Mouse (Mus musculus): ENCODE data around the gene Mrc2. TPM values are rescaled to one million over a fixed set of nuclear protein-coding genes. Genes with fewer than 3 reads are reported as not detected.

The Mrc2 gene
- 8.7 and 8.8 TPM in 2 replicates for polyA plus RNA-seq (2014; fragmentation: Nextera tagmentation; extraction: Ambion mirVana)

GRCm38 (mm10) chr11:105292124-105293071 lies at the start of gene Mrc2:
Gene Mrc2, plus strand, starts transcription at chr11:105292643.
- ATAC-seq (replicated peaks; ENCODE audit: low FRiP score, low TSS enrichment, low read depth) (peak; percentile 80), DNase-seq (ENCODE audit: low spot score) (peak; percentile 87)
- Histone ChIP-seq H3K36me3 (ENCODE audit: control insufficient read depth, insufficient read depth, low read length) (no peaks in the 10 kb centered on the region), H3K27me3 (replicated peaks; ENCODE audit: control insufficient read depth, insufficient read depth, low read length) (no peaks in the 10 kb centered on the region), H3K4me3 (ENCODE audit: low read depth, low read length) (peak within 1 kb of the TSS; percentile 69), H3K4me1 (replicated peaks; ENCODE audit: control insufficient read depth, insufficient read depth, low read length) (peaks cover 26% of the 10 kb centered on the region), H3K4me2 (ENCODE audit: low read length) (peak within 1 kb of the TSS; percentile 71), H3K9me3 (ENCODE audit: control insufficient read depth, low read length) (no peaks in the 10 kb centered on the region), H3K27ac (ENCODE audit: low read depth) (peak within 1 kb of the TSS; percentile 94), H3K9ac (ENCODE audit: low read length) (peak within 1 kb of the TSS; percentile 79)
- WGBS = 1% methylated on average over 64 of the region's 75 CpGs

GRCm38 (mm10) chr11:105246369-105246768 lies 46.1 kb upstream of the Mrc2 start:
- WGBS = 52% methylated on average over 1 of the region's 1 CpGs
- Histone ChIP-seq H3K9ac (ENCODE audit: low read length) (no peak overlapping the region), H3K27ac (ENCODE audit: low read depth) (no peak overlapping the region), H3K36me3 (ENCODE audit: control insufficient read depth, insufficient read depth, low read length) (peaks cover 85% of the 10 kb centered on the region), H3K4me1 (replicated peaks; ENCODE audit: control insufficient read depth, insufficient read depth, low read length) (no peaks in the 10 kb centered on the region), H3K4me2 (ENCODE audit: low read length) (no peak overlapping the region), H3K27me3 (replicated peaks; ENCODE audit: control insufficient read depth, insufficient read depth, low read length) (no peaks in the 10 kb centered on the region), H3K4me3 (ENCODE audit: low read depth, low read length) (no peak overlapping the region), H3K9me3 (ENCODE audit: control insufficient read depth, low read length) (no peaks in the 10 kb centered on the region)
- no peak for DNase-seq (ENCODE audit: low spot score)
- ATAC-seq (replicated peaks; ENCODE audit: low FRiP score, low TSS enrichment, low read depth) = no peak

- DNase-seq (ENCODE audit: low spot score) (no peak), ATAC-seq (replicated peaks; ENCODE audit: low FRiP score, low TSS enrichment, low read depth) (no peak)
- Histone ChIP-seq H3K27ac (ENCODE audit: low read depth) (no peak overlapping the region), H3K9me3 (ENCODE audit: control insufficient read depth, low read length) (no peaks in the 10 kb centered on the region), H3K4me3 (ENCODE audit: low read depth, low read length) (no peak overlapping the region), H3K27me3 (replicated peaks; ENCODE audit: control insufficient read depth, insufficient read depth, low read length) (no peaks in the 10 kb centered on the region), H3K4me2 (ENCODE audit: low read length) (no peak overlapping the region), H3K4me1 (replicated peaks; ENCODE audit: control insufficient read depth, insufficient read depth, low read length) (no peaks in the 10 kb centered on the region), H3K36me3 (ENCODE audit: control insufficient read depth, insufficient read depth, low read length) (peaks cover 83% of the 10 kb centered on the region), H3K9ac (ENCODE audit: low read length) (no peak overlapping the region)
- WGBS = 86% methylated on average over 6 of the region's 6 CpGs
Measured at GRCm38 (mm10) chr11:105246785-105247184, 45.7 kb upstream of the Mrc2 start.

- no peak overlapping the region for H3K27ac ChIP-seq (ENCODE audit: low read depth)
- peaks cover 82% of the 10 kb centered on the region for H3K36me3 ChIP-seq (ENCODE audit: control insufficient read depth, insufficient read depth, low read length)
- no peak for DNase-seq (ENCODE audit: low spot score)
- H3K4me3 ChIP-seq (ENCODE audit: low read depth, low read length) = no peak overlapping the region
- no peaks in the 10 kb centered on the region for H3K9me3 ChIP-seq (ENCODE audit: control insufficient read depth, low read length)
- ATAC-seq (replicated peaks; ENCODE audit: low FRiP score, low TSS enrichment, low read depth) = no peak
- no peaks in the 10 kb centered on the region for H3K27me3 ChIP-seq (replicated peaks; ENCODE audit: control insufficient read depth, insufficient read depth, low read length)
- no peak overlapping the region for H3K4me2 ChIP-seq (ENCODE audit: low read length)
- H3K9ac ChIP-seq (ENCODE audit: low read length) = no peak overlapping the region
- no peaks in the 10 kb centered on the region for H3K4me1 ChIP-seq (replicated peaks; ENCODE audit: control insufficient read depth, insufficient read depth, low read length)
- WGBS = 96% methylated on average over 5 of the region's 5 CpGs
Measured at GRCm38 (mm10) chr11:105247321-105247720, 45.1 kb upstream of the Mrc2 start.

GRCm38 (mm10) chr11:105259733-105260132 lies 32.7 kb upstream of the Mrc2 start:
- no peak for DNase-seq (ENCODE audit: low spot score)
- H3K4me2 ChIP-seq (ENCODE audit: low read length) = no peak overlapping the region
- H3K9me3 ChIP-seq (ENCODE audit: control insufficient read depth, low read length) = no peaks in the 10 kb centered on the region
- peaks cover 74% of the 10 kb centered on the region for H3K36me3 ChIP-seq (ENCODE audit: control insufficient read depth, insufficient read depth, low read length)
- no peaks in the 10 kb centered on the region for H3K27me3 ChIP-seq (replicated peaks; ENCODE audit: control insufficient read depth, insufficient read depth, low read length)
- WGBS = 63% methylated on average over 3 of the region's 3 CpGs
- H3K4me1 ChIP-seq (replicated peaks; ENCODE audit: control insufficient read depth, insufficient read depth, low read length) = no peaks in the 10 kb centered on the region; the same call in 1 of the 2 replicates
- no peak overlapping the region for H3K27ac ChIP-seq (ENCODE audit: low read depth)
- no peak overlapping the region for H3K9ac ChIP-seq (ENCODE audit: low read length)
- ATAC-seq (replicated peaks; ENCODE audit: low FRiP score, low TSS enrichment, low read depth) = no peak
- H3K4me3 ChIP-seq (ENCODE audit: low read depth, low read length) = no peak overlapping the region

- Histone ChIP-seq H3K4me2 (ENCODE audit: low read length) (no peak overlapping the region), H3K27me3 (replicated peaks; ENCODE audit: control insufficient read depth, insufficient read depth, low read length) (no peaks in the 10 kb centered on the region), H3K9ac (ENCODE audit: low read length) (no peak overlapping the region), H3K4me1 (replicated peaks; ENCODE audit: control insufficient read depth, insufficient read depth, low read length) (no peaks in the 10 kb centered on the region; the same call in 1 of the 2 replicates), H3K9me3 (ENCODE audit: control insufficient read depth, low read length) (no peaks in the 10 kb centered on the region), H3K27ac (ENCODE audit: low read depth) (no peak overlapping the region), H3K36me3 (ENCODE audit: control insufficient read depth, insufficient read depth, low read length) (peaks cover 68% of the 10 kb centered on the region), H3K4me3 (ENCODE audit: low read depth, low read length) (no peak overlapping the region)
- ATAC-seq (replicated peaks; ENCODE audit: low FRiP score, low TSS enrichment, low read depth) = no peak
- WGBS = 86% methylated on average over 5 of the region's 5 CpGs
- DNase-seq (ENCODE audit: low spot score) = no peak
Measured at GRCm38 (mm10) chr11:105261116-105261515, 31.3 kb upstream of the Mrc2 start.

- H3K9me3 ChIP-seq (ENCODE audit: control insufficient read depth, low read length) = no peaks in the 10 kb centered on the region
- WGBS = 63% methylated on average over 4 of the region's 4 CpGs
- no peak overlapping the region for H3K4me3 ChIP-seq (ENCODE audit: low read depth, low read length)
- no peak overlapping the region for H3K27ac ChIP-seq (ENCODE audit: low read depth)
- H3K4me2 ChIP-seq (ENCODE audit: low read length) = no peak overlapping the region
- peaks cover 68% of the 10 kb centered on the region for H3K36me3 ChIP-seq (ENCODE audit: control insufficient read depth, insufficient read depth, low read length)
- H3K4me1 ChIP-seq (replicated peaks; ENCODE audit: control insufficient read depth, insufficient read depth, low read length) = no peaks in the 10 kb centered on the region; the same call in 1 of the 2 replicates
- DNase-seq (ENCODE audit: low spot score) (no peak), ATAC-seq (replicated peaks; ENCODE audit: low FRiP score, low TSS enrichment, low read depth) (0 out of 2 replicates have a peak, but pooled peaks have one; percentile 19)
- no peak overlapping the region for H3K9ac ChIP-seq (ENCODE audit: low read length)
- H3K27me3 ChIP-seq (replicated peaks; ENCODE audit: control insufficient read depth, insufficient read depth, low read length) = no peaks in the 10 kb centered on the region
Measured at GRCm38 (mm10) chr11:105261601-105262351, 30.7 kb upstream of the Mrc2 start.

GRCm38 (mm10) chr11:105264506-105264905 lies 27.9 kb upstream of the Mrc2 start:
- ATAC-seq (replicated peaks; ENCODE audit: low FRiP score, low TSS enrichment, low read depth) (no peak), DNase-seq (ENCODE audit: low spot score) (no peak)
- H3K9me3 ChIP-seq (ENCODE audit: control insufficient read depth, low read length) = no peaks in the 10 kb centered on the region
- H3K4me2 ChIP-seq (ENCODE audit: low read length) = no peak overlapping the region
- H3K4me3 ChIP-seq (ENCODE audit: low read depth, low read length) = no peak overlapping the region
- no peaks in the 10 kb centered on the region; the same call in 1 of the 2 replicates for H3K4me1 ChIP-seq (replicated peaks; ENCODE audit: control insufficient read depth, insufficient read depth, low read length)
- H3K27ac ChIP-seq (ENCODE audit: low read depth) = no peak overlapping the region
- H3K36me3 ChIP-seq (ENCODE audit: control insufficient read depth, insufficient read depth, low read length) = peaks cover 72% of the 10 kb centered on the region
- H3K9ac ChIP-seq (ENCODE audit: low read length) = no peak overlapping the region
- H3K27me3 ChIP-seq (replicated peaks; ENCODE audit: control insufficient read depth, insufficient read depth, low read length) = no peaks in the 10 kb centered on the region

All from intestine, embryonic 14.5 days (tissue).